Mouse (Mus musculus): Measurements from ENCODE around the gene Fzr1. TPM values are rescaled to one million over a fixed set of nuclear protein-coding genes. Genes with fewer than 3 reads are reported as not detected.

The Fzr1 gene
- polyA plus RNA-seq (2017; shearing (Covaris generic)), result 10 to 100 TPM; 12.3 to 16.4 TPM

DNA sequence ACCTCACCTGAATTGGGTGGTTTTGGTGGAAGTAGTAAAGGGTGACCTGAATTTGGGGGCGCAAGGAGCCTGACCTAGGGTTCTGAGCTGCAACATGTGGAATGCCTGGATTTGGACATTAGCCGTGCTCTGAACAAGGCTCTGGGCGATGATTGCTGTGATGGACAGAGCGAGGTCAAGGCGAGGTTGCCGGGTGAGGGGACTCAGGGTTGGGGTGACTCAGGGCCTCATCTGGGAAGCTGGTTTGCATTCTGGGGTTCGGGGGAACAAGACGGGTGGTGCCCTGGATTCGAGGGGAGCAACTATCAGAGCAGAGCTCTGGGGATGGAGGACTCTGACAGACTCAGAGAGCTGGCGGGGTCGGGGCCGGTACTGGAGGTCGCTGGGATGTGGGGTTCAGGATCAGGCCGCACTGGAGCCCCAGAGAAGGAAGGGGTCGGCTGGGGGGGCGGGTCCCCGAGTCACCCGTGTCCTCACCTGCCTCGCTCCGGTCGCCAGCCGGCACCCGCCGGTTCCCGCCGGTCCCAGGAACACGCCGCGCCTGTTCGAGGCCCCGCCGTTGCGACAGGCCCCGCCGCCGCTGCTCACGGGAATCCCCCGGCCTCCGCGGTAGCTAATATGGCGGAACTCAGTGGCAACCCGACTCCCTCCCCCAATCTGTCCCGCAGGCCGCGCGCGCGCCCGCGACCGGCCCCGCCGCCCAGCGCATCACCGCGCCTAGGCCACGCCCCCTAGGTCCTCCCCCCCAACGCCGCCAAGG lies at the start of gene Fzr1:
TSS of gene Fzr1 (minus strand) at position 724 of the 760 bp plus-strand sequence.
- no peak for ATAC-seq

DNA sequence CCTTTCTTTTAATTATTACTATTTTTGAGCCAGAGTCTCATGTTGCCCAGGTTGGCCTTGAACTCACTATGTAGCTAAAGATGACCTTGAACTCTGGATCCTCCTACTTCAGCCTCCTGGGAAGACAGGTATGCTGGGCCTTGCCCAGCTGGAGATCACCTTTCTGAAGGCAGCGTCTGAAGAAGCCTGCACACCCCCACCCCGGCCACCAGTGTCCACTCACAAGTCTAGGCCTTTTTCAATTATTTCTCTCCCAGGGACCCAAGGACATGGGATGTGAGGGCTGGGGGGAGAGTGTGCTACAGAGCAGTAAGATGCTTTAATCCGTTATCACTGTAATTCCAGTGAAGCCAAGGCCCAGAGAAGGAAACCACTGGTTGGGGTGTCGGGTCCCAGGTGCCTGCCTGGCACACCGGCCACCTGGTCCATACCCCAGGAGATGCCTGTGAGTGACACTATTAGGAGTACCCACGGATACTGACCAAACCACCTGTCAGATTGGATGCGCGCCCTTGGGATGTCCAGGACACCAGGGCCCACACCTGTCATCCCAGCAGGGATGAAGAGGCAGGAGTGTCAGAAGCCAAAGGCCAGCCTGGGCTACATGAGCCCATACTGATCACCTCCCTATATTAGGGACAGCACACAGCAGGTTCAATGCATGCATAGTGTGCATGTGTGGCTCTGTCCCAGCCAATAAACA lies 49.6 kb upstream of the Fzr1 start:
- no peak for ATAC-seq

DNA sequence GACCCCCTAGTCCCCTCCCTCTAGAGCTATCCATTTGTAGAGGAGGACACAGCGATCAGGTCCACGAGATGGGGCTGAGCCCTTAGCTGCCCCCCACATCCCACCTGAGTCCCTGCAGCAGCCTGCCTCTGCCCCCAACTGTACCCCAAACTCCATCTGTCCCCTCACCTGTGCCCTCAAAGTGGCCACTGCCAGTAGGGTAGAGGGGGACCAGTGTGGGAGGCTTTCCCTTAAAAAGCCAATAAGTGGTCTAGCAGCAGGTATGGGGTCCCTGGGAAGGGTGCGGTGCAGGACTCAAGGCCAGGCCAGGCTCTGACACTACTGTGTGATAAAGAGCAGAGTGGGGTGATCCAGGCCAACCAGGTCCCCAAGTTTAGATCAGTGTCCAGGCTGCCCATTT lies 49.0 kb upstream of the Fzr1 start:
- ATAC-seq, result no peak

DNA sequence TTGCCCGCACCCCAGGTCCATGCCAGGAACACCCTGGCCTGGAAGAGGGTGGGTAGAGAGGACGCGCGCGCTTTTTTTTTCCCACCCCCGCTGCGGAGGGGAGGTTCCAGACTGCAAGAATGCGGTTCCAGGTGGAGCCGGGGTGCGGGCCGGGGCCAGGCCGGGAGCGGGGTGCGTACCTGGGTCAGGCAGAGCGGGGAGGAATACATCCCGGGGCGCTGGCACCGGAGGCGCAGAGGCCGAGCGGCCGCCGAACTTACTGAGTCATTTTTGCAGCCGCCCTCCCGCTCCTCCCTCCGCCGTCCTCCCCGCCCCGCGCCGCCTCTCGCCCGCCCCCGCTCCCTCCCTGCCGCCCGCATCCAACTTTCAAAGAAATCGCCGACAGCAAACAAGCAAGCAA lies 48.6 kb upstream of the Fzr1 start:
- ATAC-seq, result no peak

DNA sequence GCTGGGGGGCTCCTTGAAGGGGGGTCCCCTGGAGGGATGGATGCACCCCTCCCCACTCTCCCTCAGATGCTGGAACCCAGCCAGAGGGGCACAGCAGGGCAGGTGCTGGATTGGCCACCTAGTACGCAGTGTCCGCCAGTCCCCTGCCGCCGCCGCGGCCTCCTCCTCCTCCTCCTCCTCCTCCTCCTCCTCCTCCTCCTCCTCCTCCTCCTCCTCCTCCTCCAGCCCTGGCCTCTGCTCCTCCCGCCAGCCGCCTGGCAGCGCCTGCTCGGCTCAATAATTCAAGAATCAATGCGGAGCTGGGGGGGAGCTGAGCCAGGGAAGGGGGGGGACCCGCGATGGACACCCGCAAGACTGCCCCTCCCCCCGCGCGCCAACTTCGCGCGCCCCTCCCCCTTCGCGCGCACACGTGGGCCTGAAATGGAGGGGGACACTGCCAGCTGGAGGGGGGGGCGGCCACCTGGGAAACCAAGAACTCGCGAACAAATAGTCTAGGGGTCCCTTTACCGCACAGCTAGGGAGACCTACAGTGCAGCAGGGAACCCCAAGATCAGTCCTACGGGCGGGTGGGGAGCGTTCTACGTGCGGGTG lies 47.9 kb upstream of the Fzr1 start:
- no peak for ATAC-seq

DNA sequence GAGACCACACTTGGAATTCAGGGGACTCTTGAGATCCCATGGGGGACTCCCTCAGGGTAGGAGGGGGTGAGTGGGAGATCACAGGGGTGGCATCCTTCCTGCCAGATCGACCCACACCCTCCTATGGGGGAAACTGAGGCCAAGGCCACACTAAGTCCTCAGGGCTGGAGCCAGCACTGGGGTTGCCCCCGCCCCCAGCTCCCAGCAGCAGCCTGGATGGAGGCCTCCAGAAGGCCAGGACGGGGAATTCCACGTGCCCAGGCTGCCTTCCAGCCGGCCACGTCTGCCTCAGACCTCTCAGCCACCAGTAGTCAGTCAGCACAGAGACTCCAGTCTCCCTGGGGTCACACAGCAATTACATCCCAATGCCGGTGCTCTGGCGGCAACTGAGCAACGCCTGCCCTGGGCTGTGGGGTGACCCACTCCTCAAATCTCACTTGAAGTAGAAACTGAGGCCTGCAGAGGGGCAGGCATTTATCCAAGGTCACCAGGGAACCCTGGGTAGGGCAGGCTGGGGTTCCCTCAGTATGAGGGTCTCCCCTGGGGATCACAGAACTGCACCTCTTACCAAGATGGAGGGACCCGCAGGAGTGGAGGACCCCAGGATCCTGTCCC lies 47.0 kb upstream of the Fzr1 start:
- ATAC-seq, result no peak

DNA sequence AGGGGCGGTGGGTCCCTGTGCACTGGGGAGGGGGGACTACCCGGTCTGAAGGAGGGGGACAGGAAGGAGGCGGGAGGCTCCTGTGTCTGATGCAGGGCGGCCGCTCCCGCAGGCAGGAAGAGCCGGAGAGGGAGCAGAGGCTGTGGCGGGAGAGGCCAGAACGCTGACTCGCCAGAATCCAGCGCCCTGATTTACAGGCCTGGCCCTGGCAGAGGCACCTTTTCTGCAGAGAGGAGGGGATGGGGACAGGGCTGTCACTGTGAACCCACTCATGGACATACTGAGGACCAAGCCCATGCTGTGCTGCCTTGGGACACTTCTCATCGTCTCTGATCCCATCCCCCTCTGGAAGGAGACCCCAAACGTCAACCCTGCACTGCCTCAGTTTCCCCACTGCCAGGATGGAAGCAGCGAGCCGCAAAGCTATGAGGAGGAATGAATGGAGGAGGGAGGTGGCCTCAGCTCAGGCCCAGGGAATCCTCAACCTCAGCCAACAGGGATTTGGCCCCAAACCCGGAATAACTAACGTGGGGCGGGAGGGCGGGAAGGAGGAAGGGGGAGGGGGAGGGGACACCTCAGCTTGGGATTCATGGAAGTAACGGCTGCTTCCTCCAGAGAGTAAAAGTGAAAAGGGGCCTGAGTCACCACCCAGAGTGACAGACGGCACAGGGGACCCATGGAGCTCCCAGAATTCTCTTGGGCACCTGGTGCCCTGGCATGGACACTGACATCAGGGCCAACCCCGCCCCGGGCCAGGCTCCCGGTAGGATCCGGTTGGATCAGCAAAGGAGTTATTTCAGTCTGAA lies 46.1 kb upstream of the Fzr1 start:
- ATAC-seq, result no peak

DNA sequence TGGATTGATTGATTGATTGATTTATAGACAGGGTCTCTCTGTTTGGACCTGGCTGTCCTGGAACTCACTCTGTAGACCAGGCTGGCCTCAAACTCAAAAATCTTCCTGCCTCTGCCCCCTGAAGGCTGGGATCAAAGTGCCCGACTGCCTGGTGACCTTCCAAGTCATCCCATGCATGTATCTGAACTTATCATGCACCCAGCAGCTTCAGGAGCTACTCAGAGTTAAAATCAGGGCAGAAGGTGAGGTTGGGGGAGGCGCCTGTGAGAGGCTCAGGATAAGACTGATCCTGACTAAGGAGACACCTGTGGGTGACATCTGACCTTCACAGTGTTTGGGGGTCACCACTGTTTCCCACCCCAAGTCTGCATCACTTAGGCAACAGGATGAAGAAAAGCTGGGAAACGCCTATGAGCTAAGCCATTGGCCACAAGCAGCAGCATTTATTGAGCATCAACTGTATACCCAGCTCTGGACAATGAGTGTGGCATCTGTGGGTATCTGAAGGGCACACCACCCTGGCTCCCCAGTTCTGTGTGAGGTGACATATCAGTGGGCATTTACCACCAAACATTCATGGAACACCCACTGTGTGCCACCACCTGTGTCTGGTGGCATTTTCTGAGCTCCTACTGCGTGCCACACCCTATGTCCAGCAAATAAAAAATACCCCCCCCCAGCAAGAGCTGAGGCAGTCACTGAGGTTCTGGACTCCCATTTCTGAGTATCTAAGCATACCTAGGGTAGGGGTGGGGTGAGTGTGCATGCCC lies 45.3 kb upstream of the Fzr1 start:
- ATAC-seq, result no peak

DNA sequence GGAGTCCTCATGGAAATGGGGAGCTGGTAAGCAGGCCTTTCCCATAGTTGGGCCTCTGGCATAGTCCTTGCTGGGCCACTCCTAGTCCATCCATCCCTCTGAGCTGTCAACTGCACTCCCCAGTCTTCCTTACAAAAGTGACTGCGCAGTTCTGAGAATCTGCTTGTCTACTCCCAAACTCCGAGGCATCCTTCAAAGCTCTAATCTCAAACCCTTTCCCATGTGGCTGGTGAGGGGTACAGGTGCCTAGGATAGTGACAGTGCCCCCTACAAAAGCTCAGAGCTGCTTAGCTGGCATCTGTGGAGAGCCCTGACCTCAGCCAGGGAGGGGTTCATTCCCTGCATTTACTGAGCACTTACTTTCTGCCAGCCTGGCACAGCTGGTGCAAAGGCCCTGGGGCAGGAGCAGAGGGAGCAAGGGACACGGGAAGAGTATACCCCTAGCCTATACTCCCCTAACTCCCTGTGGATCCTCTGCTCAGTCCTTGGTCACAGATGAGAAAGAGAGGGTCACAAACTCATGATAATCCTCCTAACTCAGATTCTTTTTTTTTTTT lies 44.4 kb upstream of the Fzr1 start:
- ATAC-seq, result no peak

DNA sequence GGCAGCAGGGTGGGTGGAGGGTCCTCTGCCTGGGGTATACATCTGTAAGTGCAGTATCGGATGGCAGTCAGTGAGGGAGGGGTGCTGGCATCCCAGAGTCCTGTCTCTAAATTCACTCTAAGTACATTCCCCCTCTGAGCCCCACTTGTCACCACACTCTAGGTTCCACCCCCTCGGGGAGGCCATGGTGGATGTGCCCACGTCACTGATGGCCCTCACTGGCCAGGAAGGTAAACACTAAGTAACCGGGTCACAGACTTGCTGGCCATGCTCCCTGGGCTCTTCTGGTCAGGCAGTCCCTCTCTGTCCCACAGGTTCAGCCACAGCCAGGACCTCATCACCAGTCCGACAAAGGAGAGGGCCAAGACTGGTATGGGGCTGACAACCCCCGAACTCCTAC lies 43.9 kb upstream of the Fzr1 start:
- no peak for ATAC-seq

DNA sequence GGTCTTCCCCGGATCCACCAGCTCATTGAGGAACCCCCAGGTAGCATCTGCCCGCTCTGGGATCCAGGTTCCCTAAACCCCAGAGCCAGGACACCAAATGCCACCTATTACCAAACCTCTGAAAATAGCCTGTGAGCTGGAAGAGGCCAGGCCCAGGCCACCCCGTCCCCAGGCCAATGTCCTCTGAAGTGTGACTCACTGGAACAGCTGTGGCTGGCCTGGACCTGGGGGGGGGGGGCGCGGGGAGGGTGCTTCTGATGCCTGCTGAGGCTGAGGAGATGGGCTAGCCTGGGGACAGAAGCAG lies 43.4 kb upstream of the Fzr1 start:
- ATAC-seq, result no peak

DNA sequence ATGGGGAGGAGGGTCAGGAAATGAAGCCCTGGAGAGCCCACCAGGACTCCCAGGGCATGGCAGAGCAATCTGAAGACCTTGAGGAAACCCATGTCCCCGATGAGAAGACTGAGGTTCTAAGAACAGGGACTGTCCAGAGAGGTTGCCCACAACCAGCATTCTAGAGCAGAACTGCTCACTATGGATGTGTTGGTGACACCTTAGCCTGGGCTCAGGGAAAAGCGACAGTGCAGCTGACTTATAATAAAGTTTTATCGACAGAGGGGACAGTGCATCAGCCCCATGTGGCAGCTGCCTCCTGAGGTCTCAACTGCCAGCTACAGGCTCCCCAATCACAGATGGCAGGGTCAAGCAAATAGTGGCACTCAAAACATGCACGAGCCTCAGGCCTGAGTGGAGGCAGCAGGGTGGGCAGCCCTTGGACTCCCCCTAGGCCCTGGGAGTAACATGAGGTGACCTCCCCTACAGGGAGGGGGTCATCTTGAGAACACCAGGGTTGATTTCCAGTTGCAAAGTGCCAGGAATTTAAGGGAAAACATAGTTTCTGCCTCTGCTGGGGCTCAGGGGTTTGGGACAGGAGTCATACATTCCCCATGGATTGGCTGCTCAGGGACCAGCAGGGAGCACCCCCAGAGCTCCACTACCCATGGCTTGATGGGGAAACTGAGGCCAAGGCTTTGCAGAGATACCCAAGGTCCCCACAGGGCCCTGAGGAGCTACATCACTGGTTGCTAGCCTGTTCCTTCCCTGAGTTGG lies 42.9 kb upstream of the Fzr1 start:
- no peak for ATAC-seq

DNA sequence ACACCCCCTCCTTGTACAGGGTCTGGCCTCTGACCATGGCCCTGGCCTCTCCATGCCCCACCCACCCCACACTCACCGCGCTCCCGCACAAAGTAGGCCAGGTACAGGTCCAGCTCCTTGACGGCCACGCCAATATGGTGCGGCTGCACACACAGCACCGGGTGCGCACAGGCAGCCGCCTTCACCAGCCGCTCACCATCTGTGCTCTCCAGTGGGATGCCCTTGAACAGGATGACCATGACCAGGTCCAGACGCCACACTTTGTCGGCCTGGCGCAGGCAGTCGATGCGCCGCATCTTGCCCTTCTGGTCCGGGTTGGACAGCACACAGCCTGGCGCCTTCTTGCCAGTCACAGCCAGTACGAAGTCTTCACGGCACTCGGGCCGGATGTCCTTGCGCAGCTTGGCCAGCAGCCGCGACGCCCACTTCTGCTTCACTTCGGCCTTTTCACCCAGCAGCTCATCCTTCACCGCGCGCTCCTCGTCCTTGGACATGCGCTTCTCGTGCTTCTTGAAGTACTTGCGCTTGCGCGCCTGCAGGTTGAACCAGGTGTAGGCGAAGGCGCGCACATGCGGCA lies 42.0 kb upstream of the Fzr1 start:
- no peak for ATAC-seq

DNA sequence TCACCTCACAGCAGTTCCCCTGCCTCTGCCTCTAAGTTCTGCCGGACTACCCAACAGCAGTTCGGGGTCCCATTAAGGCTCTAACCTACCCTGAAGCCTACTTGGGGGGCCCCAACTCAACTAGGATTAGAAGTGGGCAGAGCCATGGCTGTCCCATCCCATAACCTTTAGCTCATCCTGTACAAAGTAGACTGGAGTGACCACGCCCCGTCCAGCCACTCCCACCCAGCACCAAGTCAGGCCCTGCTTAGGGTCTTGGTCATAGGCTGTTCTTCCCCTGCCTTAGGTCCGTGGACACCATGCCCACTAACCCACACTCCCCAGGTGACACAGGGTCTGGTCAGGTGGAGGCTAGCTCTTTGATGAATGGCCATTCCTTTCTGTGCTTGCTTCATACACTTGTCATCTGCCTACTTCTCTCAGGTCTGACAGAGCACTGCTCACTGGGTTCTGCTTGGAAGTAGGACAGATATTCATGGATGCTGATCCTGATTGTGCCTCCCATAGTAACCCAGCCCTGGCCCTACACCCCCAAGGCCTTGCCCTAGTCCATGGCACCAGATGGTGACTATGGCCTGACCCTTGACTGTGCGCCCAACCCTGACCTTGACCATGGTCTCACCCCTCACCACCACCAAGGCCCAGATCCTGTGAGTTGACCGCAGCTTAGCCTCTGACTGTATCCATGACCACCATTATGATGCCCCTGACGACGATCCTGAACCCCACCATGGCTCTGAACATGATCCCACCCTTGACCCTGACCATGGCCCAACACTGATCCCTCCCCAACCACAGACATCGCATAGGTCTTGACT lies 41.0 kb upstream of the Fzr1 start:
- ATAC-seq, result no peak

DNA sequence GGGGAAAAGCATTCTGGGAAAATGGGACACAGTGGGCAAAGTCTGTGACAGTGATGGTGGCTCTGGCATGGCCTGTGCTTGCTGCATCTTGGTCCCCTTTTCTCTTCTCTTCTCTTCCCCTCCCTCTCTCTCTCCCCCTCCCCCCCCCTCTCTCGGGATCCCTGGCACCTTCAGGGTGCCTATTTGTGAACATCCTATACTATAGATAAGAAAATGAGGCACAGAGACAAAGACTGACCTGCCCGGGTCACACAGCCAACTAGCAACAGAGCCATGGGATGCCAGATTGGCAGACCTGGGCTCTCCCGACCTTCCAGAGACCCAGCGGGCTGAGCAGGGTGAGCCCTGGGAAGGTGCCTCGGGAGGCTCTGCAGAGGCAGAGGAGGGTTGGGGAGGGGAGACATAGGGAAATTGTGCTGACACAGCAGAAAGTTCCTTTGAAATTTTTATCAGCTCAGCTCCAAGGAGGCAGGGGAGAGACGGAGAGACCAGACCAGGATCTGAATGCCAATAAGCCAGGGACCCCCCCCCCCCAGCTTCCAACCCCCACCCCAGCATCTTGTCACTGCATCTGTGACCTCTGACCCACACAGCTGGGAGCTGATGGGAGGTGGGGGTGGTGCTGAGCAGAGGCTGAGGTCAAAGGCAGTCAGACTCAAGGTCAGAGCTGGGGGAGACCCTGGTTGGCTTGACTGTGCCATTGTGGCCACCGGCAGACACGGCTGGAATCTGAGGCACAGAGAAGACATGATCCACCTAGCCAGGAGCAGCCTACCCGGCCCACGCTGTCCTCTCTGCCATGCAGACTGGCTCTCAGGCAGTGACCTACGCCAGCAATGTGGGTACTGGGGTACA lies 40.1 kb upstream of the Fzr1 start:
- ATAC-seq, result no peak

DNA sequence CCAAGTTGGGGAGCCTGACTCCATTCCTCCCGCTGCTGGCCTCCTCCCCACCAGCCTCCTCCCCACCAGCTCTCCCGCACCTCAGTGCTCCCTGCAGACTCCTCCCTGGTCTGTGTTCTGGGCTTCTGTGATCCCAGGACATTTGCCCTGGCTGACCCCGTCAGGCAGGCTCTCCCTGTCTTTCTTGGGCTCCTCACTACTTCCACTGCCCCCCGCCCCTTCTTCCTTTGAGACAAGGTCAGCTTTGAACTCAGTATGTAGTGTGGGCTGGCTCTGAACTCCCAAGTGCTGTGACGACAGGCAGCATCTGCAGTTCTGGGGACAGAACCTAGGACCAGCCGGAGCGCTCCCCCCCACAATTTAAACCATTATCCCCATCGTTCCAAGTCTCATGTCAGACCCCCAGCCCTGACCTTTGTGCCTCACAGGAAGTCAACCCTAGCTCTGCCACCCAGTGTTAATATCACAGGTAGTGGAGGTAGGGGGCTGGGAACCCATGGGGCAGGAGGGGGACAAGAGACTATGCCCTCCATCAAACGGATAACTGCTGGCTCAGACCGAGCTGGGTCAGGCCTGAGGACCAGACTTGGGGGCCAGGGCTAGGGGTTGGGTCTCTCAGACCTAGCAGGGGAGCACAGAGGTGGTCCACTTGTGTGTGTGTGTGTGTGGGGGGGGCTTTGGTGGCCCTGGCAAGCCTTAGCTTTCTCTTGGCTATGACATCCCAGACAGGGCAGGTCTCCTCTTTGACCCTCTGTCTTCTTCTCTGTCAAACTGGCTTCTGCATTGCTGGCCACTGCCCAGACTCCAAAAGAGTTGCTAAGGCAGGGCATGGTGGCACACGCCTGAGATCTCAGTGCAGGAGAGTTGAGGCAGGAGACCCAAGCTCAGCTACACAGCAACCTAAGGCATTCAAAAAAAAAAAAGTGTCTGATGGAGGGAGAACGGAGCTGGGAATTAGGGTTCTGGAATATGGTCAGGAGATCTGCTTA lies 39.2 kb upstream of the Fzr1 start:
- ATAC-seq, result no peak

DNA sequence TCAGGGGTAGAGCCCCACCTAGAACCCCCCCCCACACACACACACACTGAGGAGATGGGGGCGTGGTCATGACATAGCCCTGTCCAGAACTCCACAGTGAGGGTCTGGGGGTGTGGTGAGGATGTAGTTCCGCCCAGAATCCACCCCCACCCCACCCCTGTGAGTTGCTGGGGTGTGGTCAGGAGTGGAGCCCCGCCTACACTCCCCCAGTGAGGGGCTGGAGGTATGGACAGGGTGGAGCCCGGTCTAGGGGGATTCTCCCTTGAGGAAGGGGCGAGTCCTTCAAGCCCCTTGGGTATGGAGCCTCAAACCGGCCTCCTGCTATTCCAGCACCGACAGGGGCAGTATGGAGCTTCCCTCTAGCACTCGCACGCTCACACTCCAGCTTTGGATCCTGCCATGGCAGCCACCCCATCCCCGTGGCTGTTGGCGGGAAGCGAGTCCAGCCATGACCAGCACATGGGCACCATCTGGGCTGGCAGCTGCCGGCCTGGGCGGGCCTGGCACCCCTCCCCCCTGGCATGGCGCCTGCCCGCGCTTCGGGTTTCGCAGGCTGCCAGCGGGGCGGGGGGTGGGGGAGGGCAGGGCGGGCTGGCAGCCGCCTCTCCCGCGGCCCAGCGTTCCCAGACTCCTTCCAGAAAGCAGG lies 38.4 kb upstream of the Fzr1 start:
- ATAC-seq, result no peak
